Mouse (Mus musculus) heart, postnatal 0 days (tissue): ENCODE measurements at regions not wholly inside any gene's neighbourhood (a gene's known extent, or its start where the extent isn't known, plus 50 kb on each side); places are given as distances from the start of the nearest gene placed in this dataset.

Experiments used
- CTCF ChIP-seq: IDR thresholded peaks from 2 replicates; pipeline ENCODE4 v1.5.1; 2016; ENCODE audit warnings: antibody characterized with exemption, control low read depth, low read depth
- EP300 ChIP-seq: IDR thresholded peaks from 2 replicates; pipeline ENCODE4 v1.6.1; 2016; ENCODE audit warnings: antibody characterized with exemption, low read depth

DNA sequence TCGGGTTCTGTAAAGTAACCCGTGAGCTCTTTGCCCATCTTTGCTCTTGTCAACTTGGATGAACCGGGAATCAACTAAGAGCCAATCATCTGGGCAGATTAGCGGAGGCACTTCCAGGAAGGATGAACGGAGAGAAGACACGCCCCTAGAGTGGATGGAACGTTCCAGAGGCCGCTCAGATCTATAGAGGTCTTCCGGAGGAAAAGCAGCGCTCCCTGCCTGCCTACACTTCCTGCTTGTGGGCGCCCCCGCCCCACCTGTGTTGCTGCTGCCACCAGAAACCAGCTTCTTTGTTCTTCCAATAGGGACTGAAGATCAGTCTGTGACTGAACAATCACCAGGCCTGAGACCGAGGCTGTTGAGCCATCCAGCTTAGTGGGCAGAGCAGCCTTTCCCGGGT is 192.7 kb downstream of the Unc5cl start:
- TF ChIP-seq EP300 (no peak), CTCF (no peak)
